Mouse (Mus musculus) left cerebral cortex, postnatal 25 days (tissue): ENCODE data around the gene Tmem125. TPM values are rescaled to one million over a fixed set of nuclear protein-coding genes. Genes with fewer than 3 reads are reported as not detected.
"Not testable (repeated sequence)": the region's sequence is repeated elsewhere in the genome, so short reads cannot be mapped to it uniquely, and the experiment has no call there.

ENCODE experiments used
- DNase-seq, 2 experiments: peaks; one replicate each; pipeline ENCODE4 v3.0.0; 2022; ENCODE audit warnings: low spot score in 2 of 2, mixed read lengths in 1 of 2
- intact Hi-C: fragments of 180-260 bp; cut with DNase I; formaldehyde crosslinking; loops from one replicate; pipeline ENCODE4 v1.15.1; 2025
- total RNA-seq, 2 experiments: library from RNA; stranded (reverse); gene quantifications; 2 replicates each; pipeline ENCODE4 v1.2.3; 2021

The Tmem125 gene
- total RNA-seq, 2 experiments from 2014 or later = 7.3 to 9.9 TPM

DNA sequence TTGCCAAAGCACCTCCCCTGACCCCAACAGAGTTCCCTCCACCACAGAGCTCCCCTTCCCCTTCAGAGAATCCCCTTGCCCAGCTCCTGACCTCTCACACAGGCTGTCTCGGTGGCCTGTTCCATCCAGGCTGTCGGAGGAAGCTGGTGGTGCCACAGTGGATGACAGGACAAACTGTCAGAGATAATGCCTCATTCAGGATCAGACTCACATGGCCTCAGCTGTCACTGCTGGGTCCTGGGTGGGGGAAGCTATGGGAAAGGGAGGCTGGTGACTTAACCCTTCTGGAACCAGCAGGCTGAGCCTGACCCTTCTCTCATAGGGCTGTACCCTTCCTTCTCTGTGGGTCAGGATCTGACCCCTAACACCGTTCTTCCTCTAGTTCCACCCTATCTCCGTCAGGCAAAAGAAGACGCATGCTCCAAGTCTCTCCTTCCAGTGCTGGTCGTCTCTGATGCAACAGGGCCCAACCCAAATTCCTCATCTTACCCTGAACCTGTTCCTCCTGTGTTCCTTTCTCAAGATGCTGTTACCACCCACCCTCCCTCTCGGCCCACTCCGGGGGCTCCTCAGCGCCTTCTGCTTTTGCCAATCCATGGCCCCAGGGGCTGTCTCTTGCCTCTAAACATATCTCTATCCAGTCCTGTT lies 1.2 kb downstream of the Tmem125 start:
- intact Hi-C loops = loop anchor here (5.0 kb wide), 1 partner anchor 85 kb away; the partner anchor contains the start of gene Mpl
- no peak for DNase-seq

DNA sequence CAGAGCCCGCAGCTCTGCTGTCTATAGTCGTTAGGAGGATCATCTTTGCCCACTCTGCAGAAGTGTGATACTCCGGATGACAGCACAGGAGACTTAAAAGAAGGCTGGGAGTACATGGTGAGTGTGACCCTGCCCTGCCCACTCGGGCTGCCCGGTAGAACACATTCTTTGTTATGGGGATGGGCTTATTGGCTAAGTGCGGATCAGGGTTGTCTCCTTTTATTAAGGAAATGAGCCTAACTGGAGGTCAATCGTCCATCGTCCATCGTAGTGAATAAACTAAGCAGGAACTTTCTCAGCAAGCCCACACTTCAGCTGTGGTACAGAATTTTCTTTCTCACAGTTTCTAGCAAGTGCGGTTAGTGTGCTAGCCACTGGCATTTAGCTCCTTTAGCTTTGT lies 3.9 kb downstream of the Tmem125 start:
- intact Hi-C loops = loop anchor here (5.0 kb wide), 1 partner anchor 83 kb away; the partner anchor contains the start of gene Mpl
- DNase-seq = peak in 1 of 2 experiments; percentile 13

DNA sequence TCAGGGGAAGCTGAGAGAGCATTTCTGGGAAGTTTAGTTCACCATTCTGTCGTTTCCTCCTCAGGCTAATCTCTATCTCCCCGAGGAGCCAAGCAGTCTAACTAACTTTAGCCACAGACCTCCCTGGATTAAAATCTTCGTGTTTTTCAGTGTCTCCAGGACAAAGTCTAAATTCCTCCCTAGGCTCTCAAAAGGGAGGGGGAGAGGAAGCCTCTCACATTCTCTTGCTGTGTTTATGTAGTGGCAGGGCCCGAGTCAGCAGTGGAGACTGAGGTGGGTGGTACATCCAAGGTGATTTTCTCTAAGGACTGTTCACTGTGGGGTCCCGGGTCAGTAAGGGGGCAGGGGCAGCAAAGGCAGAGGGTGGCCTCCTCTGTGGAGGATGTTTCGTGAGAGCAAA lies 6.0 kb downstream of the Tmem125 start:
- intact Hi-C loops = no loop called here
- DNase-seq = no peak

DNA sequence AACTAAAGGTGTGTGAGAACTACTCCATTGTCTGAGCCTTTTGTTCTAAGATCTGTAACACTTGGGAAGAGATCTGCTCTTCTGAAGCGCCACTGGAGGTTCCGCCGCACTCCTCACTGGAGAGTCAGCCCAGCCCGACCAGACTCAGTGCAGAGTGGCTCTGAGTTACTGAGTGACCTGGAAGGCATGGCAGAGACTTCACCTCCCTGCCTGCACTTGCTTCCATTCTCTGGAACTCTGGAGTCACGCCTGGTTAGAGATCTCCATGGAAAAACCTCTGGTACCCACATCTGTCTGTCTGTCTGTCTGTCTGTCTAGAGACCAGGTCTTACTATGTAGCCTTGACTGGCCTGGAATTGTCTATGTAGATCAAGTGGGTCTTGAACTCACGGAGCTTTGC lies 8.2 kb downstream of the Tmem125 start:
- intact Hi-C loops = no loop called here
- no peak for DNase-seq

DNA sequence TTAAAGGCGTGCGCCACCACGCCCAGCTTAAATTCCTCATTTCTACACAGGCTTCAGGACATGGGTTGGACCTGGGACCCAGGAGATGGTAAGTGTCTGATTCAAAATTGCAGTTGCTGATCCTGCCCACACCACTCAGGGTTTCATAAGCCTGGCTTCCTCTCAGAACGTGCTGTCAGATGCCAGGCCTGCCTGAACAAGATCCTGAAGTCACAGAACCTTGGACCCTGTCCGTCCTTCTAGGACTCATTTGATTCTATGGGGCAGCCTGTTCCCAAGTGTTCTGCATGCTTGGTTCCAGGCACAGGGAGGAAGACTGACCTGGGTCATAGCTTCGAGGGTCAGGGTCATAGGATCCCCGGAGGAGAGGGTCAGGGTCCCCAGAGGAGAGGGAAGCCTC lies 10.2 kb downstream of the Tmem125 start:
- DNase-seq = no peak
- intact Hi-C loops = no loop called here

DNA sequence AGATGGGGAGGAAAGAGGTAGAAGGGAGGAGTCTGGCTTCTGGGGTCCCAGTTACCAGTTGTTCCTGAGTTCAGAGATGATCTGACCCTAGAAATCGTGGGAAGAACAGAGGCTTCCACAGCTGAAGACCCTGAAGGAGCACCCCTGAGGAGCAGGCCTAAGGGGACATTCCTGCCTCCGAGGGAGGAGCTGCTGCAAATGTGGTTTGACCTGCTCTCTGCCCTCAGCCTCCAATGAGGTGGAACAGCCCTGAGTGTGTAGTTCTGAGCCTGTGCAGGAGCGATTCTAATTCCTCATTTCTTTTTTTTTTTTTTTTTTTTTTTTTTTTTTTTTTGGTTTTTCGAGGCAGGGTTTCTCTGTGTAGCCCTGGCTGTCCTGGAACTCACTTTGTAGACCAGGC lies 10.7 kb downstream of the Tmem125 start:
- no peak for DNase-seq
- intact Hi-C loops = no loop called here

DNA sequence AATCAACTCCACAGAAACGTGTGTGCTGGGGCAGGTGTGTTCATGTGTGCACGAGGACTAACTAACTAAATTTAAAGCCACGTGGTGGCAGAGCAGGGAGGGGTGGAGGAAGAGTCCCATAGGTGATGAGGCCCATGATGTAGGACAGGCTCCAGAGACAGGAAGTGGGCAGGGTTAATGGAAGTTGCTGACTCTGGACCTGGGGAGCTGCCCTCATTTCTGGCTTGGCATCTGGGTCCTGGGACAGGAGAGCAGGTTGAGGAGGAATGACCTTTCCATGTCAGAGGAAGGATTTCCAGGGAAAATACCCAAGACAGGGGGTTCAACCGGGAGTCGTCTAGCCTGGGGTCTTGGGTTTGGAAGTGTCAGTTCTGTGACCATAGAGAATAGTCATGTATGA lies 11.2 kb downstream of the Tmem125 start:
- no peak for DNase-seq
- intact Hi-C loops = no loop called here

DNA sequence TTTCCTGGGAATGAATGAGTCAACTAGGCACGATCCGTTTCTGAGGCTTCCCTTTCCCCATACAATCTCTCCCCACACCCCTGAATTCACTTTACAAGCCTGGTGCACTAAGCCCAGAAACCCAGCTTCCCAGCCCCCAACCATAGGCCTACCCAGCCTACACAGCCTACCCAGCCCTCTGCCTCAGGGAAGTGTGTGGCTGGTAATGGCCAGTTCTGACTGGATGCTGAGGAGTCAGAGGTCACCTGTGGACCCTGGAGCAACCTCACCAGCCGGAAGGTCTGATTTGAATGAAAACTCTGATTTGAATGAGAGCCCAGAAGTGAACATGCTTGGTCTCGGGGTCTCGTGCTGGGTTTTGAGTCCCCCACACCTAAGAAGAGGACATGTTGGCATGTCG lies 16.1 kb downstream of the Tmem125 start:
- no peak for DNase-seq
- intact Hi-C loops = no loop called here

DNA sequence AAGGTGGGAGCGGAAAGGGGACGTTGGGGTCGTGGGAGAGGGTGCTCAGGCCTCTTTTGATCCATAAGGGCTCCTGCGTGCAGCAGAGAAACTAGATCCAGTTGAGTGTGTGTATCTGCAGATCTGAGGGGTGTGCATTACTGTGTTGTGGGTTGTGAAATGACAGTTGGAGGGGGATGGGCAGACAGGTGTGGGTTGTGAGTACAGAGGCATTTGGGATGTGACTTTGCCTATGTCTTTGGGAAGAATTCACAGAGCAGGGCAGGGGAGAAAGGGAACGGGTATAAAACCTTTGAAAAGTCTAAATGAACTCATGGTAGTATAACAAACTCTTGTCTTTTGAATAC lies 16.5 kb downstream of the Tmem125 start:
- intact Hi-C loops = no loop called here
- DNase-seq = no peak

DNA sequence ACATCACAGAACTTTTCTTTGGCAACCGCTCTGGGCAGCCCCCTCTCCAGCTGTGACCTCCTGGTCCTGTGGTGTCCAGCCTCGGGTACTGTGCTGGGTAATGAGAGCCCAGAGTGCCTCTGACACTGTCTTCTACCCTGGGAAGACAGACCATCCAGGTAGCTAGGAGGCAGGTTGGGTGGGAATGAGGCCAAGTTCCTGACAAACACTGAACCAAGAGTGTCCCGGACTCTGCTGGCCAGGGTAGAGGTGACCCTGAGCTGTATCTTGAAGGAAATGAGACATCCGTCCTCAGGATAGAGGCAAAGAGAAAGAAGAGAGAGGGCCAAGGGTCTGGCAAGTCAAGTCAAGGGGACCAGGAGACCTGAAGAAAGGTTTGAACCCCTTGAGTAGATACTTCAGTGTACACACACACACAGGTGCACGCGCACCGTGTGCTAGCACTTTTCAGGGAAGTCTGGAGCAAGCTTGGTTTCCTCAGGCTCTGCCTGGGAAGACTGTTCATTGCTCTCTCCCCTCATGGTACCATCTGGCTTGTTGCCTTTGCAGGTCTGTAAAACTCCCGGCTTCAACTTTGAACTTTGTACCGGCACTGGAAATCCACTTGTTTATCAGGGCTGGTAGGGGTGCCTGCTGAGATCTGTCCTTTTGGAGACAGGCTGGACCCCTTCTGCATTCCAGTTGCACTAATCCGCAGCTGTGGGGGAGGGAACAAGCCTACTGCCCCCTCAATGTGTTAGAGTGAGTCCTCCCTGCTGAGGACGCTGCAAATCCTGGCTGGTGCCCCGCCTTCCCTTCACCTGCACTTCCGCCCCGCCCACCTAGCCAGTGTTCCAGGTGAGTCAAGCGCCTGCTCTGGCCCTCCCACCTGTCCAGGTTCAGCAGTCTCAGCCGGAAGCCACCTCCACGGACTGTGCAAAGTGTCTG lies 17.2 kb downstream of the Tmem125 start, which contains the start of gene 2610528J11Rik:
2610528J11Rik (plus strand) TSS at position 592 of the 927 bp plus-strand sequence.
- no peak for DNase-seq
- intact Hi-C loops = no loop called here

DNA sequence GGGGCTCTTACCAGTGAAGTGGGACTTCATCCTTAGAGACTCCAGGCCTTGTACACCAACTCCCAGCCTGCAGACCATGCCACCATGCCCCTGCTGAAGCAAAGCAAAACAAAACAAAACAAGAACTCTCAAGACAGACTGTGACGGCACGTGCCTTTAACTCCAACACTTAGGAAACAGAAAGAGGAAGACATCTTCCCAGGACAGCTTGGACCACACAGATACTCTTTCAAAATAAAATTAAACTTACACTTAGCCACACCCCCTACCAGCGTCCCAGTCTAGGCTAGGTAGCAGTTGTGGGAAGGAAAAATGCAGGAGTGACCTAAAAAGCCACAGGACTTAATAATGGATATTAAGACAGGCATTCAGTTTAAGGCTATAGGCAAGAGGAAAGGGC lies 18.1 kb downstream of the Tmem125 start:
- DNase-seq = no peak
- intact Hi-C loops = no loop called here

DNA sequence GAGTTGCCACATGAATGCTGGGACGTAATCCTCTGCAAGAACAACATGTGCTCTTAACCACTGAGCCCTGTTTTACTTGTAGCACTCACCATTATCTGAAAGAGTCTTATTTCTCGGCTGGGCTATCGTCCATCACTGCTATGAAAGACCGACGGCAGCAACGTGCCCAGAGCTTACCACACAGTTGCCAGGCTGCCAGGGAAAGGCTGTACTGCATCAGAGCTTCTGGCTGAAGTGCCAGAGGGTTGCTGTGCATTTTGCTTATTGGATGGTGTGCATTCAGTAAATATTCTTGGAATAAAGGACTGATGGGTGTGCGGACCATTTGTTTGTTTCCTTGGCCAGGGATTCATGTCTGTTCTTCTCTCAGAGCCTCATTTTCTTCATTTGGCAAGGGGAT lies 19.9 kb downstream of the Tmem125 start:
- DNase-seq = peak; percentile 11 to 13
- intact Hi-C loops = no loop called here

DNA sequence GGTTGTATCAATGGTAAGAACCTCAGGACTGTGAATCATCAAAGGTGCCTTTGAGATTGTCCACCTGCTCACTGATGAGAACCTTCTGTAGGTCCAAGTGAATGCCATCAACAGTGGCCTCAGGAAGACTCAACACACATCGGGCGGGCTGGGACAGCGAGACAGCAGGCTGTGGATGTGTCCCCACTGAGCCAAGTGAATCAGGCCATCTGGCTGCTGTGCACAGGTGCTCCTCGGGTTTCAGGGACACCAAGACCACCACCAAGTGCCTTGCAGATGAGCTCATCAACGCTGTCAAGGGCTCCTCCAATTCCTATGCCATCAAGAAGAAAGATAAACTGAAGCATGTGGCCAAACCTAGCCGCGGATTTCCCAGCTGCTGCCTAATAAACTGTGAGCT lies 21.6 kb downstream of the Tmem125 start:
- no peak for DNase-seq
- intact Hi-C loops = no loop called here

DNA sequence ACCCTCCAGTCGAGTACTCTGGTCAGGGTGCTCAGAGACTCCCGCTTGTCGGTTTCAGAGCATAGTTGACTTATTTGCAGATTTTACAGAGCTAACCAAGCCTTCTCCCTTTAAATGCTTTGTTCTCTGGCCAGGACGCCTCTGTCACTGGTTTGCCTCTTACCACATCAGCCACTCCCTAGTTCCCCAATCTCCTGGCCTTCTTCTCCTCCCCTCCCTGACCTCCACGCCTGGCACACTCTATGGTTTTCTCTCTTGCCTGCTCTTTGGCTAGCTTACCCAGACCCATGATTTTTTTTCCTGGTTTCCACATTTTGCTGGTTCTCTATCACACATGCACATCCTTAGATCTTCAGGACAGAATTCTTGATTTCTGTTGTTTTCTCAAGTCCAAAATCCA lies 25.6 kb downstream of the Tmem125 start:
- intact Hi-C loops = no loop called here
- DNase-seq = no peak

DNA sequence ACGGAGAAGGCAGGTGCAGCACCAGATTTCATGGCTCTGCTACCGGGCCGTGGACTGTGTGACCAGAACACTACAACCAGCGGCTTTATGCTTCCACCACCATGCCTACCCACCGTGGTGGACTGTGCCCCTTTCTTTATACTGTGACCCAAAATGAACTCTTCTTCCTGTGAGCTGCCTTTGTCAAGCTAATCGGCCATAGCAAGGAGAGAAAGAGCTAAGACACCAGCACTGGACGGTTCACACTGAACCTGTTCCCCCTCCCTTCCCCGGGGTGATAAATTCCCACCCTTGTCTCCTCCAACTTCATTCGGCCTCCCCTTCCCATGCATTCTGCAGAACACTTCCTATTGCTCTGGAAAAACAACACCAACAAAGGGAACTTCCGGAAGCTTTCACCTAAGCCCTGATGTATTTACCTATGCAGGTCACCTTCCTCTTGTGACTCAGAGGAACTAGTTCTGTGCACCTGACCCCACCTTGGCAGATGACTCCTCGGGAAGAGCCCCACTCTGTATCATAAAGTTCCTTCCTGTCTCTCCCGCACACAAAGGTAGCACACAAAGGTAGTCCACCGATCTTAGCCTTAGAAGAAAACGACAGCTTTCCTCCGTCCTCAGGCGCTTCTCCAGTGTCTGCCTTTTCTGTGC lies 26.2 kb downstream of the Tmem125 start:
- intact Hi-C loops = no loop called here

DNA sequence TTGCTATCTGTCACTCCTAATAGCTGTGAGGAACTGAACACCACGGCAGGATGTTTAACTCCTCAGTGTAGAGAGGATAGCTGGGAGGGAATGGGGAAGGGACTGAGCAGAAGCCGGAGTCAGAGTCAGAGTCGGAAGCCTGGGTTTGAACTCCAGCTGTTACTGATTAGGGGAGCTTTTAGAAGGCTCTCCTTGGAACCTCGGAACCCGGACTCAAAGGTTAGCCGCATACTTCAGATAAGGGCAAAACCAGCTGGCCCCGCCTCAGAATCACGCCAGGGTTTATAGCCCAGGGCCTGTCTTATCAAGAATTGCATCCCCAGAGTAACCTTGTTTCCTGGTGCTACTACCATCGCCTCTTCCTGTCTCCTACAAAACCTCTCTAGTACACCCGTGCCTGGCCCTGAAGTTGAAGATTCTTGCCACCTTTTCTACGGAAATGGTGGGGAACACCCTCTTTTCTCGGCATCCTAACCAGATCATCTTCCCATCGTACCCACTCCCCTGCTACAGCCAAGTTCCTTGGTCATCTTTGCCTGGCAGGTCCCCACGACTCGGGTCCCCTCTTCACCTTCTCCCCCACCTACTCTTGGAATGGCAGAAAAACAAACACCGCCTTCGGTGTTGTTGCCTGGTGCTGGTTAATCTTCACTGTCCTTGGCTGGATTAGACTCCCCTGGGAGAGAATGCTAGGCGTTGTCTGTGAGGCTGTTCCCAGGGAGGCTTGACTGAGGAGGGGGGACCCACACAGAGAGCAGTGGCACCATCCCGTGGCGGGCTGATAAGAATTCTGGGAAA lies 26.9 kb downstream of the Tmem125 start:
- intact Hi-C loops = no loop called here
- no peak for DNase-seq

More for the DNA sequence above, 26.2 kb downstream of the Tmem125 start:
- no peak for DNase-seq

DNA sequence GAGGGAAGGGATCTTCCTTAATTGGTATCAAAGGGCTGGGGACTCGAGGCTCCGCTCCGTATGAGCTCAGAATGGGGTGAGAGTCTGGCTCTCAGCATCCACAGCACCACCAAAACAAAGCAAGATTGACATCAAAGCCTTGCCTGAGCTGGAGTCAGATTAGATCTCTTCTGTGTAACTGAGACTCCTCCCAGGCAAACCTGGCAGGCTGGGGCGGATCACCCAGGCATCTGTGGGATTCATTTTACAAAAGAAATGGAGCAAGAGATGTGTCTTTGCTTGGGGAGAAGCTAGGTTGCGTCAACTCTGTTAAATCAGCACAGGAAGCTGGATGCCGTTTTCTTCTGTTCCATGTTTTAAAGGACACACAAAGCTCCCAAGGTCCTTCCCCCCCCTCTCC lies 34.8 kb downstream of the Tmem125 start:
- intact Hi-C loops = no loop called here
- DNase-seq = peak in 1 of 2 experiments; percentile 35

DNA sequence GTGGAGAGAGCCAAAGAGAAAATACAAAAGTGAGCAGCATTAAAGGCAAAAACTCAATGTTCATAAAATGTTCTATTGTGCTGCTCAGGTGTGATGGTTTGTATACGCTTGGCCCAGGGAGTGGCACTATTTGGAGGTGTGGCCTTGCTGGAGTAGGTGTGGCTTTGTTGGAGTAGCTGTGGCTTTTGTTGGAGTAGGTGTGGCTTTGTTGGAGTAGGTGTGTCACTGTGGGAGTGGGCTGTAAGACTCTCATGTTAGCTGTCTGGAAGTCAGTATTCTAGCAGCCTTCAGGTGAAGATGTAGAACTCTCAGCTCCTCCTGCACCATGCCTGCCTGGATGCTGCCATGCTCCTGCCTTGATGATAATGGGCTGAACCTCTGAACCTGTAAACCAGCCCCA lies 36.7 kb downstream of the Tmem125 start:
- intact Hi-C loops, DNase-seq: not testable (repeated sequence)

DNA sequence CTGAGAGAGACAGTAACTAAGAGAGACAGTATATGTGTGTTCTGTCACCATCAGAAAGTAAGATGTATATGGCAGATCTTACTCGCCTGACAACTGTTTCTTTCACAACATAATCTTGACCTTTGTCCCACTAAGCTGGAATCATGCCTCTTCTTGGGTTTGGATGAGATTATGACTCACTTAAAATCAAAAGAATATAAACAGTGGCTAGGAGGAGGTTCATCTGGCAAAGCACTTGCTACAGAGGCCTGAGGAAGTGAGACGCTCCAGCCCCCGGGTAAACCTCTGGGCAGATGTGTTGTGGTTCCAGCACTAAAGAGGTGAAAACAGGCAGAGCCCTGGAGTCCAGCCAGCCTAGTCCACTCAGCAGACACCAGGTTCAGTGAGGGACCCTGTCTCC lies 38.3 kb downstream of the Tmem125 start:
- intact Hi-C loops = no loop called here

DNA sequence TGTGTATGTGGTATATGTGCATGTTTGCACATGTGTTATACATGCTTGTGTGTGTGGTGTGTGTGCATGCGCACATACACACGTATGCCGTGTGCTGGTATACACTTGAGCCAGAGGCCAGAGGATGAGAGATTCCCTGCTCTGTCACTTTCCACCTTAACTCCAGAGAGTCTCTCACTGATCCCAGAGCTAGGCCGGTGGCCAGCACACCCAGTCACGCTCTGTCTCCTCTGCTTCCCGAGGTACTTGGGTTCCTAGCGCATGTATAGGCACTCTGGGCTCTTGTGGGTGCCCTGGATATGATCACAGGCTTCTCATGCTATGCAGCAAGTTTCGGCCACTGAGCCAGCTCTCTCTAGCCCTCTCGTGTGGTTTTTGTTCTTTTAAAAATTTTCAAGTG lies 43.1 kb downstream of the Tmem125 start:
- DNase-seq = no peak
- intact Hi-C loops = no loop called here

More for the DNA sequence above, 38.3 kb downstream of the Tmem125 start:
- no peak for DNase-seq
